Mouse (Mus musculus): ENCODE results near the gene Fam214b.

DNA sequence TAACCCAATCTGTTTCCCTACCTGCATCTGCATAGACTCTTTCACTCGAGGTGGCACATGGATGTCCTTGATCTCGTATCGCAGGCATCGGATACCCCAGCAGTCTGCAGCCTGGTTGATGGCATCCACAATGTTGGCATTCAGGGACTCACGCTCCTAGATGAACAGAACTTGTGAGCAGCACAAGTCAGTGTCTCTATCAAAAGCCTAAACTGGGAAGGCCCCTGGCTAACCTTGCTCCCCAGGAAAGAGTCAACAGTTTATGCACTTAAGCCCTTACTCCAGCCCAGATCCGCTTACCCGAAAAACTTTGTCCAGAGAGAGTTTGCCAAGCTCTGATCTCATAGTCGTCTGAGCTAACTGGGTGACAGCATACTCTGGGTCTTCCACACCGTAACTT, 16.3 kb downstream of the Fam214b start:
- no peak for TF ChIP-seq CTCF (IDR thresholded peaks at IDR 0.05; ENCODE audit: insufficient read depth, low read depth, low read length)
- no peak for TF ChIP-seq POLR2A (IDR thresholded peaks at IDR 0.05; ENCODE audit: insufficient read depth, low read depth, low read length)
